Mouse (Mus musculus) heart, embryonic 14.5 days (tissue): ENCODE results near the gene Tshz2. TPM values are rescaled to one million over a fixed set of nuclear protein-coding genes. Genes with fewer than 3 reads are reported as not detected.
A peak's percentile ranks its signal among the peaks of the same experiment; 100 is the strongest.

Experiments used
- ATAC-seq: fragments of 200-750 bp; cut with Nextera tagmentation; 2 replicates; pipeline ENCODE4 v1.8.0; 2017; ENCODE audit warnings: low read depth, moderate TSS enrichment; ENCODE audit not compliant: insufficient number of reproducible peaks, insufficient read depth, low FRiP score
- H3K27ac ChIP-seq, 2 experiments: fragments of 200-500 bp in 1 of 2; fragments of 300-500 bp in 1 of 2; sonication (generic) in 1 of 2; replicated peaks in 1 of 2; 2 replicates each; pipeline ENCODE4 v1.5.1; 2012 to 2014; ENCODE audit warnings: low read depth in 2 of 2, low read length in 2 of 2, control low read depth in 1 of 2, mild to moderate bottlenecking in 1 of 2, mixed read lengths in 1 of 2; ENCODE audit not compliant: control insufficient read depth in 1 of 2, insufficient read depth in 1 of 2
- H3K27me3 ChIP-seq: fragments of 300-500 bp; sonication (generic); 2 replicates; pipeline ENCODE4 v1.6.1; 2014; ENCODE audit warnings: mild to moderate bottlenecking, low read length, control low read depth; ENCODE audit not compliant: control insufficient read depth, insufficient read depth
- H3K36me3 ChIP-seq: fragments of 300-500 bp; sonication (generic); 2 replicates; pipeline ENCODE4 v1.6.1; 2014; ENCODE audit warnings: mild to moderate bottlenecking, control low read depth, low read length, mixed read lengths; ENCODE audit not compliant: control insufficient read depth, insufficient read depth
- H3K4me1 ChIP-seq, 2 experiments: fragments of 200-500 bp in 1 of 2; fragments of 300-500 bp in 1 of 2; sonication (generic) in 1 of 2; 2 replicates each; pipeline ENCODE4 v1.6.1; 2012 to 2014; ENCODE audit warnings: low read length in 2 of 2, control low read depth in 1 of 2, mixed read lengths in 1 of 2; ENCODE audit not compliant: control insufficient read depth in 2 of 2, insufficient read depth in 2 of 2
- H3K4me2 ChIP-seq: fragments of 300-500 bp; sonication (generic); 2 replicates; pipeline ENCODE4 v1.6.1; 2014; ENCODE audit warnings: mild to moderate bottlenecking, low read length
- H3K4me3 ChIP-seq, 2 experiments: fragments of 200-500 bp in 1 of 2; fragments of 300-500 bp in 1 of 2; sonication (generic) in 1 of 2; 2 replicates each; pipeline ENCODE4 v1.5.1; 2012 to 2014; ENCODE audit warnings: low read length in 2 of 2, mild to moderate bottlenecking in 2 of 2, control low read depth in 1 of 2, low read depth in 1 of 2, moderate library complexity in 1 of 2; ENCODE audit not compliant: control insufficient read depth in 1 of 2, insufficient read depth in 1 of 2
- H3K9ac ChIP-seq: fragments of 300-500 bp; sonication (generic); 2 replicates; pipeline ENCODE4 v1.6.1; 2014; ENCODE audit warnings: mild to moderate bottlenecking, low read length
- H3K9me3 ChIP-seq: fragments of 300-500 bp; sonication (generic); 2 replicates; pipeline ENCODE4 v1.6.1; 2016; ENCODE audit warnings: low read length, control low read depth; ENCODE audit not compliant: control insufficient read depth
- WGBS: fragments of 180-500 bp; shearing (Covaris S2); extraction: QIAGEN DNeasy Blood & Tissue Kit; methylation state at CpG from one replicate; pipeline ENCODE4 v1.1.7; 2014; 5-methylcytosine and 5-hydroxymethylcytosine counted together
- polyA plus RNA-seq: library from polyadenylated mRNA; unstranded; fragments of >200 nt; fragmentation: Nextera tagmentation; extraction: Ambion mirVana; gene quantifications from 2 replicates; pipeline ENCODE4 v1.2.1, GENCODE M21; 2014

Tshz2 gene
- polyA plus RNA-seq, 1 experiment from 2014 or later: 3.4 TPM

- no peak for ATAC-seq
Observed at GRCm38 (mm10) chr2:169952981-169953380, 320.2 kb downstream of the Tshz2 start.

GRCm38 (mm10) chr2:169958736-169959573 is 326.1 kb downstream of the Tshz2 start:
- Histone ChIP-seq H3K27ac (no peak overlapping the region), H3K4me2 (no peak overlapping the region), H3K4me1 (peaks cover 0 to 5% of the 10 kb centered on the region in 2 experiments; a peak in 2 of 4 replicates), H3K36me3 (no peaks in the 10 kb centered on the region), H3K27me3 (no peaks in the 10 kb centered on the region), H3K4me3 (no peak overlapping the region), H3K9ac (no peak overlapping the region), H3K9me3 (no peaks in the 10 kb centered on the region)
- no peak for ATAC-seq
- WGBS: 30% methylated on average over 17 of the region's 17 CpGs

More at GRCm38 (mm10) chr2:169952981-169953380, 320.2 kb downstream of the Tshz2 start:
- Histone ChIP-seq H3K27me3 (no peaks in the 10 kb centered on the region), H3K4me3 (no peak overlapping the region), H3K9ac (no peak overlapping the region), H3K4me2 (no peak overlapping the region), H3K27ac (no peak overlapping the region), H3K4me1 (no peaks in the 10 kb centered on the region), H3K9me3 (no peaks in the 10 kb centered on the region), H3K36me3 (no peaks in the 10 kb centered on the region)
- 74% methylated on average over 2 of the region's 2 CpGs for WGBS

- no peak for ATAC-seq
- Histone ChIP-seq H3K9me3 (no peaks in the 10 kb centered on the region; the same call in 1 of the 2 replicates), H3K4me1 (peaks cover 0 to 5% of the 10 kb centered on the region in 2 experiments; a peak in 2 of 4 replicates), H3K27ac (no peak overlapping the region), H3K9ac (peak overlapping the region; percentile 30; the same call in 1 of the 2 replicates), H3K4me2 (peak overlapping the region; percentile 68), H3K36me3 (no peaks in the 10 kb centered on the region), H3K4me3 (peak overlapping the region; percentile 20 to 31), H3K27me3 (no peaks in the 10 kb centered on the region)
- WGBS: 27% methylated on average over 24 of the region's 24 CpGs
Observed at GRCm38 (mm10) chr2:169961463-169962230, 328.8 kb downstream of the Tshz2 start.

- Histone ChIP-seq H3K36me3 (no peaks in the 10 kb centered on the region), H3K4me2 (peak overlapping the region; percentile 68), H3K4me3 (peak overlapping the region in 1 of 2 experiments; percentile 20; a peak in 2 of 4 replicates), H3K27ac (no peak overlapping the region), H3K9ac (no peak overlapping the region), H3K27me3 (no peaks in the 10 kb centered on the region), H3K4me1 (peaks cover 0 to 5% of the 10 kb centered on the region in 2 experiments; a peak in 2 of 4 replicates), H3K9me3 (no peaks in the 10 kb centered on the region; the same call in 1 of the 2 replicates)
- ATAC-seq: no peak
- WGBS: 27% methylated on average over 8 of the region's 8 CpGs
Observed at GRCm38 (mm10) chr2:169962231-169962600, 329.4 kb downstream of the Tshz2 start.

GRCm38 (mm10) chr2:169962776-169963175 is 330.0 kb downstream of the Tshz2 start:
- Histone ChIP-seq H3K36me3 (no peaks in the 10 kb centered on the region), H3K27me3 (no peaks in the 10 kb centered on the region), H3K27ac (no peak overlapping the region), H3K4me1 (peaks cover 0 to 5% of the 10 kb centered on the region in 2 experiments; a peak in 2 of 4 replicates), H3K4me3 (no peak overlapping the region), H3K4me2 (no peak overlapping the region), H3K9ac (no peak overlapping the region), H3K9me3 (no peaks in the 10 kb centered on the region; the same call in 1 of the 2 replicates)
- ATAC-seq: no peak
- WGBS: 63% methylated on average over 8 of the region's 8 CpGs

- Histone ChIP-seq H3K4me2 (no peak overlapping the region), H3K4me3 (no peak overlapping the region), H3K9ac (no peak overlapping the region), H3K4me1 (no peaks in the 10 kb centered on the region), H3K36me3 (no peaks in the 10 kb centered on the region), H3K9me3 (peaks cover 10% of the 10 kb centered on the region; the same call in 1 of the 2 replicates), H3K27me3 (no peaks in the 10 kb centered on the region), H3K27ac (no peak overlapping the region)
- ATAC-seq: no peak
- 96% methylated on average over 6 of the region's 6 CpGs for WGBS
Observed at GRCm38 (mm10) chr2:169970481-169970880, 337.7 kb downstream of the Tshz2 start.

- WGBS: 83% methylated on average over 10 of the region's 10 CpGs
- Histone ChIP-seq H3K4me3 (no peak overlapping the region), H3K9ac (no peak overlapping the region), H3K27ac (no peak overlapping the region), H3K4me2 (no peak overlapping the region), H3K4me1 (no peaks in the 10 kb centered on the region), H3K27me3 (no peaks in the 10 kb centered on the region), H3K36me3 (no peaks in the 10 kb centered on the region), H3K9me3 (peaks cover 5% of the 10 kb centered on the region; the same call in 1 of the 2 replicates)
- no peak for ATAC-seq
Observed at GRCm38 (mm10) chr2:169982925-169983324, 350.1 kb downstream of the Tshz2 start.
